Mouse (Mus musculus) neural tube, embryonic 11.5 days (tissue): ENCODE results near the gene Ppp6r1. TPM values are rescaled to one million over a fixed set of nuclear protein-coding genes. Genes with fewer than 3 reads are reported as not detected.
A peak's percentile ranks its signal among the peaks of the same experiment; 100 is the strongest.

Experiments used
- ATAC-seq: fragments of 200-750 bp; cut with Nextera tagmentation; 2 replicates; pipeline ENCODE4 v1.8.0; 2017; ENCODE audit warnings: moderate number of reproducible peaks, mild to moderate bottlenecking, moderate TSS enrichment, moderate library complexity; ENCODE audit not compliant: insufficient read depth, low FRiP score, low TSS enrichment
- DNase-seq: peaks from one replicate; pipeline ENCODE4 v3.0.0-alpha.2; 2015; ENCODE audit warnings: low spot score
- H3K27ac ChIP-seq: fragments of 300-500 bp; sonication (generic); 2 replicates; pipeline ENCODE4 v1.5.1; 2014; ENCODE audit warnings: low read depth, mild to moderate bottlenecking, low read length
- H3K27me3 ChIP-seq: fragments of 300-500 bp; sonication (generic); 2 replicates; pipeline ENCODE4 v1.6.1; 2014; ENCODE audit warnings: mild to moderate bottlenecking, low read length, mixed read lengths; ENCODE audit not compliant: control insufficient read depth, insufficient read depth
- H3K36me3 ChIP-seq: fragments of 300-500 bp; sonication (generic); 2 replicates; pipeline ENCODE4 v1.6.1; 2014; ENCODE audit warnings: mild to moderate bottlenecking, low read length, moderate library complexity, mixed read lengths; ENCODE audit not compliant: control insufficient read depth, insufficient read depth
- H3K4me1 ChIP-seq: fragments of 300-500 bp; sonication (generic); 2 replicates; pipeline ENCODE4 v1.6.1; 2014; ENCODE audit warnings: low read length, mixed read lengths; ENCODE audit not compliant: control insufficient read depth, insufficient read depth
- H3K4me2 ChIP-seq: fragments of 300-500 bp; sonication (generic); 2 replicates; pipeline ENCODE4 v1.6.1; 2014; ENCODE audit warnings: low read depth, mild to moderate bottlenecking, moderate library complexity
- H3K4me3 ChIP-seq: fragments of 300-500 bp; sonication (generic); 2 replicates; pipeline ENCODE4 v1.5.1; 2014; ENCODE audit warnings: low read depth, low read length
- H3K9ac ChIP-seq: fragments of 300-500 bp; sonication (generic); 2 replicates; pipeline ENCODE4 v1.6.1; 2014; ENCODE audit warnings: mild to moderate bottlenecking, low read length
- H3K9me3 ChIP-seq: fragments of 300-500 bp; sonication (generic); 2 replicates; pipeline ENCODE4 v1.6.1; 2016; ENCODE audit warnings: low read length; ENCODE audit not compliant: control insufficient read depth
- WGBS: fragments of 180-500 bp; shearing (Covaris S2); extraction: QIAGEN DNeasy Blood & Tissue Kit; methylation state at CpG from one replicate; pipeline ENCODE4 v1.1.7; 2014; 5-methylcytosine and 5-hydroxymethylcytosine counted together
- polyA plus RNA-seq: library from polyadenylated mRNA; unstranded; fragments of >200 nt; fragmentation: Nextera tagmentation; extraction: Ambion mirVana; gene quantifications from 2 replicates; pipeline ENCODE4 v1.2.1, GENCODE M21; 2014

The Ppp6r1 gene
- polyA plus RNA-seq, 1 experiment from 2014 or later, result 6.0 TPM

GRCm38 (mm10) chr7:4641956-4642355, 16.9 kb downstream of the Ppp6r1 start:
- Histone ChIP-seq H3K9ac (no peak overlapping the region), H3K36me3 (peaks cover 20% of the 10 kb centered on the region), H3K4me1 (no peaks in the 10 kb centered on the region)

GRCm38 (mm10) chr7:4641155-4641554, 17.7 kb downstream of the Ppp6r1 start:
- DNase-seq (no peak), ATAC-seq (no peak)
- Histone ChIP-seq H3K9me3 (no peaks in the 10 kb centered on the region), H3K9ac (no peak overlapping the region), H3K4me1 (no peaks in the 10 kb centered on the region), H3K4me3 (no peak overlapping the region), H3K27me3 (no peaks in the 10 kb centered on the region), H3K4me2 (no peak overlapping the region), H3K27ac (no peak overlapping the region), H3K36me3 (peaks cover 20% of the 10 kb centered on the region)
- WGBS, result 88% methylated on average over 11 of the region's 11 CpGs

More at GRCm38 (mm10) chr7:4641956-4642355, 16.9 kb downstream of the Ppp6r1 start:
- Histone ChIP-seq H3K4me2 (no peak overlapping the region), H3K4me3 (no peak overlapping the region), H3K27me3 (no peaks in the 10 kb centered on the region), H3K27ac (no peak overlapping the region), H3K9me3 (no peaks in the 10 kb centered on the region)
- no peak for ATAC-seq
- WGBS, result 91% methylated on average over 7 of the region's 7 CpGs
- DNase-seq, result no peak

GRCm38 (mm10) chr7:4636179-4636578, 22.6 kb downstream of the Ppp6r1 start:
- H3K9ac ChIP-seq, result no peak overlapping the region
- WGBS, result 93% methylated on average over 4 of the region's 4 CpGs
- DNase-seq (no peak), ATAC-seq (no peak)
- no peaks in the 10 kb centered on the region for H3K4me1 ChIP-seq
- H3K4me3 ChIP-seq, result no peak overlapping the region
- no peak overlapping the region for H3K4me2 ChIP-seq
- H3K27me3 ChIP-seq, result no peaks in the 10 kb centered on the region
- no peak overlapping the region for H3K27ac ChIP-seq
- H3K36me3 ChIP-seq, result peaks cover 23% of the 10 kb centered on the region
- H3K9me3 ChIP-seq, result no peaks in the 10 kb centered on the region

GRCm38 (mm10) chr7:4631031-4631430, 27.8 kb downstream of the Ppp6r1 start, which contains the start of gene Tmem86b:
Tmem86b (minus strand) TSS chr7:4631422.
- ATAC-seq (no peak), DNase-seq (no peak)
- 99% methylated on average over 4 of the region's 4 CpGs for WGBS
- no peaks in the 10 kb centered on the region for H3K9me3 ChIP-seq
- H3K36me3 ChIP-seq, result peaks cover 28% of the 10 kb centered on the region
- no peaks in the 10 kb centered on the region for H3K27me3 ChIP-seq
- H3K4me2 ChIP-seq, result no peak within 1 kb of the TSS
- H3K27ac ChIP-seq, result no peak within 1 kb of the TSS
- no peak within 1 kb of the TSS for H3K4me3 ChIP-seq
- no peak within 1 kb of the TSS for H3K9ac ChIP-seq
- no peaks in the 10 kb centered on the region for H3K4me1 ChIP-seq

GRCm38 (mm10) chr7:4630198-4630597, 28.6 kb downstream of the Ppp6r1 start:
- no peaks in the 10 kb centered on the region for H3K27me3 ChIP-seq
- no peak overlapping the region for H3K9ac ChIP-seq
- H3K4me1 ChIP-seq, result no peaks in the 10 kb centered on the region
- DNase-seq (no peak), ATAC-seq (no peak)
- no peaks in the 10 kb centered on the region for H3K9me3 ChIP-seq
- 61% methylated on average over 1 of the region's 1 CpGs for WGBS
- peaks cover 26% of the 10 kb centered on the region for H3K36me3 ChIP-seq
- H3K4me3 ChIP-seq, result no peak overlapping the region
- no peak overlapping the region for H3K27ac ChIP-seq
- H3K4me2 ChIP-seq, result no peak overlapping the region

GRCm38 (mm10) chr7:4629586-4629985, 29.2 kb downstream of the Ppp6r1 start:
- Histone ChIP-seq H3K36me3 (peaks cover 26% of the 10 kb centered on the region), H3K27ac (no peak overlapping the region), H3K4me1 (no peaks in the 10 kb centered on the region), H3K27me3 (no peaks in the 10 kb centered on the region), H3K4me2 (no peak overlapping the region), H3K9me3 (no peaks in the 10 kb centered on the region), H3K9ac (no peak overlapping the region), H3K4me3 (no peak overlapping the region)
- DNase-seq, result no peak
- no peak for ATAC-seq
- WGBS, result 84% methylated on average over 5 of the region's 5 CpGs

GRCm38 (mm10) chr7:4625928-4626327, 32.9 kb downstream of the Ppp6r1 start:
- no peak for ATAC-seq

GRCm38 (mm10) chr7:4624343-4624742, 34.5 kb downstream of the Ppp6r1 start:
- ATAC-seq (no peak), DNase-seq (no peak)
- H3K4me1 ChIP-seq, result no peaks in the 10 kb centered on the region
- no peak overlapping the region for H3K9ac ChIP-seq
- H3K27me3 ChIP-seq, result no peaks in the 10 kb centered on the region
- no peak overlapping the region for H3K27ac ChIP-seq
- H3K4me3 ChIP-seq, result no peak overlapping the region
- H3K36me3 ChIP-seq, result peaks cover 5% of the 10 kb centered on the region; the same call in 1 of the 2 replicates
- no peaks in the 10 kb centered on the region for H3K9me3 ChIP-seq
- no peak overlapping the region for H3K4me2 ChIP-seq
- WGBS, result 63% methylated on average over 1 of the region's 1 CpGs

More at GRCm38 (mm10) chr7:4625928-4626327, 32.9 kb downstream of the Ppp6r1 start:
- H3K36me3 ChIP-seq, result peaks cover 13% of the 10 kb centered on the region; the same call in 1 of the 2 replicates
- no peak overlapping the region for H3K27ac ChIP-seq
- no peaks in the 10 kb centered on the region for H3K4me1 ChIP-seq
- 97% methylated on average over 2 of the region's 2 CpGs for WGBS
- no peak overlapping the region for H3K4me3 ChIP-seq
- H3K27me3 ChIP-seq, result no peaks in the 10 kb centered on the region
- H3K4me2 ChIP-seq, result no peak overlapping the region
- DNase-seq, result no peak
- H3K9ac ChIP-seq, result no peak overlapping the region
- H3K9me3 ChIP-seq, result no peaks in the 10 kb centered on the region

GRCm38 (mm10) chr7:4623544-4624189, 35.2 kb downstream of the Ppp6r1 start:
- peaks cover 1% of the 10 kb centered on the region; the same call in 1 of the 2 replicates for H3K36me3 ChIP-seq
- H3K4me2 ChIP-seq, result no peak overlapping the region
- 25% methylated on average over 4 of the region's 4 CpGs for WGBS
- DNase-seq (peak; percentile 49), ATAC-seq (peak; percentile 67; the same call in 1 of the 2 replicates)
- H3K9me3 ChIP-seq, result no peaks in the 10 kb centered on the region
- no peaks in the 10 kb centered on the region for H3K27me3 ChIP-seq
- H3K9ac ChIP-seq, result no peak overlapping the region
- H3K27ac ChIP-seq, result no peak overlapping the region
- H3K4me3 ChIP-seq, result no peak overlapping the region
- no peaks in the 10 kb centered on the region for H3K4me1 ChIP-seq
